Mouse (Mus musculus): Measurements from ENCODE around the gene Atpaf1.

Gene Atpaf1

GRCm38 (mm10) chr4:115812326-115812725 lies 27.7 kb downstream of the Atpaf1 start:
- DNase-seq (ENCODE audit: low read depth), result no peak

GRCm38 (mm10) chr4:115815606-115816005 lies 31.0 kb downstream of the Atpaf1 start:
- no peak for DNase-seq (ENCODE audit: low read depth)

GRCm38 (mm10) chr4:115820199-115820598 lies 35.6 kb downstream of the Atpaf1 start:
- DNase-seq (ENCODE audit: low read depth), result no peak

- no peak for DNase-seq (ENCODE audit: low read depth)
Measured at GRCm38 (mm10) chr4:115820944-115821343, 36.3 kb downstream of the Atpaf1 start.

GRCm38 (mm10) chr4:115821431-115821830 lies 36.8 kb downstream of the Atpaf1 start:
- no peak for DNase-seq (ENCODE audit: low read depth)

GRCm38 (mm10) chr4:115821928-115822327 lies 37.3 kb downstream of the Atpaf1 start:
- no peak for DNase-seq (ENCODE audit: low read depth)

- DNase-seq (ENCODE audit: low read depth), result no peak
Measured at GRCm38 (mm10) chr4:115824178-115824577, 39.6 kb downstream of the Atpaf1 start.

GRCm38 (mm10) chr4:115825271-115825670 lies 40.7 kb downstream of the Atpaf1 start:
- no peak for DNase-seq (ENCODE audit: low read depth)

- DNase-seq (ENCODE audit: low read depth), result no peak
Measured at GRCm38 (mm10) chr4:115827066-115827465, 42.5 kb downstream of the Atpaf1 start.

GRCm38 (mm10) chr4:115827535-115827887 lies 42.9 kb downstream of the Atpaf1 start:
- DNase-seq (ENCODE audit: low read depth), result no peak

- DNase-seq (ENCODE audit: low read depth), result no peak
Measured at GRCm38 (mm10) chr4:115827888-115828571, 43.4 kb downstream of the Atpaf1 start, which contains the start of gene Mob3c. Gene Mob3c (plus strand): TSS chr4:115828092.

- no peak for DNase-seq (ENCODE audit: low read depth)
Measured at GRCm38 (mm10) chr4:115828572-115828902, 43.9 kb downstream of the Atpaf1 start.

GRCm38 (mm10) chr4:115830491-115830890 lies 45.9 kb downstream of the Atpaf1 start:
- DNase-seq (ENCODE audit: low read depth), result no peak

GRCm38 (mm10) chr4:115831221-115831620 lies 46.6 kb downstream of the Atpaf1 start:
- DNase-seq (ENCODE audit: low read depth), result no peak

- DNase-seq (ENCODE audit: low read depth), result no peak
Measured at GRCm38 (mm10) chr4:115832040-115832439, 47.4 kb downstream of the Atpaf1 start.

- DNase-seq (ENCODE audit: low read depth), result no peak
Measured at GRCm38 (mm10) chr4:115835576-115835975, 51.0 kb downstream of the Atpaf1 start.

GRCm38 (mm10) chr4:115838196-115838595 lies 53.6 kb downstream of the Atpaf1 start:
- DNase-seq (ENCODE audit: low read depth), result no peak

- DNase-seq (ENCODE audit: low read depth), result peak; percentile 94
Measured at GRCm38 (mm10) chr4:115838696-115839641, 54.4 kb downstream of the Atpaf1 start, which contains the start of gene Mknk1. Gene Mknk1 (plus strand): TSS chr4:115839198.

- no peak for DNase-seq (ENCODE audit: low read depth)
Measured at GRCm38 (mm10) chr4:115839956-115840355, 55.3 kb downstream of the Atpaf1 start.

GRCm38 (mm10) chr4:115840842-115841241 lies 56.2 kb downstream of the Atpaf1 start:
- no peak for DNase-seq (ENCODE audit: low read depth)

GRCm38 (mm10) chr4:115846656-115847055 lies 62.0 kb downstream of the Atpaf1 start:
- no peak for DNase-seq (ENCODE audit: low read depth)

GRCm38 (mm10) chr4:115847377-115847776 lies 62.8 kb downstream of the Atpaf1 start:
- DNase-seq (ENCODE audit: low read depth), result no peak

- no peak for DNase-seq (ENCODE audit: low read depth)
Measured at GRCm38 (mm10) chr4:115848083-115848482, 63.5 kb downstream of the Atpaf1 start.
